Mouse (Mus musculus): ENCODE results near the gene Rere.
"Not testable (repeated sequence)": the region's sequence is repeated elsewhere in the genome, so short reads cannot be mapped to it uniquely, and the experiment has no call there.

The Rere gene

GRCm38 (mm10) chr4:150254416-150254815 is 27.0 kb upstream of the Rere start:
- DNase-seq (ENCODE audit: low read depth, low spot score), result no peak

- no peak for DNase-seq (ENCODE audit: low read depth, low spot score)
Measured at GRCm38 (mm10) chr4:150255181-150255580, 26.3 kb upstream of the Rere start.

DNA sequence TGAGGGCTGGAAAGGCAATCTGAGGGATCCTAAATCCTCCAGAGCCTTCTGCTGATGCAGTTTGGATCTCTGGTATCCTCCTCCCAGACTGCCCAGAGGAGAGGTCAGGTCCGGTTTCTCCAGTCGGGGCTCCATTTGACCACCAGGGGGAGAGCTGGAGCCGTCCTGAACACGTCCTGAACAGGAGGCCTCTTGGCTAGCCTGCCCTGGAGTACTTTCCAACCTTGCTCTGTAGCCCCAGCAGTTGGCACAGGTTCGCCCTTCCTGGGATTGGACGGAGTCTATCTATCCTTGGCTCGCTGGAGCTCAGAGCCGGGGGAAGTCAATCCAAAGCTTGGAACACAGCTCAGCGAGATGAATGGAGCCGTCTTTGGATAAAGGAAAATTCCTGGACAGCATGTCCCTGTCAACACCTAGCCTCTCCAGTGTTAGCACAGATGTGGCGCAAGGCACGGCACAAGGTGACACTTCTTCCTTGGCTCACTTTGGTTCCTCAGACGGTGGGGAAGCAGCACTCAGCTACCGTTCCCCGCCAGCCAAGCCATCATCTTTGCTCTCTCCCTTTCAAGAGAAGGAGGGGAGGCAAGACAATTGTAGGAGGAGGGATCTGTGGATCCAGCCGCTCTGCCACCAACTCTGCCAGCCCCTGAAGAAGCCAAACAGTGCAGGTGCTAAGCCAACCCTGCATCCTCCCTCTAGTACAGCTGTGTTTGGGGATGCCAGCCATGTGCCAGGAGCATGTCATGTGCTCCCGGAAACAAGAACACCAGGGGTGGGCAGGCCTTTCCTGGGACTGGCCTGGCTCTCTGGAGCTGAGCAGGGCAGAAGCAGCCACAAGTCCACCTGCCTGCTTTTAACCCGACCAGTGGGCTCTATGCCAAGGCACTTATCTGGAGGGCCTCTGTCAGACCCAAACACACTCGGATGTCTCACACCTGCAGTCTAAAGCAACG is 23.9 kb upstream of the Rere start:
- no peak for DNase-seq (ENCODE audit: low read depth, low spot score)

- DNase-seq (ENCODE audit: low read depth, low spot score), result no peak
Measured at GRCm38 (mm10) chr4:150258388-150258787, 23.1 kb upstream of the Rere start.

GRCm38 (mm10) chr4:150259577-150259976 is 21.9 kb upstream of the Rere start:
- DNase-seq (ENCODE audit: low read depth, low spot score), result no peak

- DNase-seq (ENCODE audit: low read depth, low spot score), result no peak
Measured at GRCm38 (mm10) chr4:150260111-150260510, 21.3 kb upstream of the Rere start.

DNA sequence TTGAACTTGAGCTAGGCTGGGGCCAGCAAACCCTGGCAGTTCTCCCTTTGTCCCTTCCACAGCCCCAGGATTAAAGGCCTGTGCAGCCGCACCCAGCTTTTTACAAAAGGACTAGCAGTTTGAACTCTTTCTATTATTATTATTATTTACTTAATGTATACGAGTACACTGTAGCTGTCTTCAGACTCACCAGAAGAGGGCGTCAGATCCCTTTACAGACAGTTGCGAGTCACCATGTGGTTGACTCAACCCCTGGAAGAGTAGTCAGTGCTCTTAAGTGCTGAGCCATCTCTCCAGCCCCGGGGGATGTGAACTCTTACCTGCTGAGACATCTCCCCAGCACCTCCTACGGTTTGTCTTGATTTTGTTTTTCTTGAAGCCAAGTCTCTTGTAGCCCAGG is 20.7 kb upstream of the Rere start:
- DNase-seq (ENCODE audit: low read depth, low spot score), result no peak

- DNase-seq (ENCODE audit: low read depth, low spot score), result no peak
Measured at GRCm38 (mm10) chr4:150262301-150262700, 19.1 kb upstream of the Rere start.

- DNase-seq (ENCODE audit: low read depth, low spot score), result no peak
Measured at GRCm38 (mm10) chr4:150264903-150265302, 16.5 kb upstream of the Rere start.

DNA sequence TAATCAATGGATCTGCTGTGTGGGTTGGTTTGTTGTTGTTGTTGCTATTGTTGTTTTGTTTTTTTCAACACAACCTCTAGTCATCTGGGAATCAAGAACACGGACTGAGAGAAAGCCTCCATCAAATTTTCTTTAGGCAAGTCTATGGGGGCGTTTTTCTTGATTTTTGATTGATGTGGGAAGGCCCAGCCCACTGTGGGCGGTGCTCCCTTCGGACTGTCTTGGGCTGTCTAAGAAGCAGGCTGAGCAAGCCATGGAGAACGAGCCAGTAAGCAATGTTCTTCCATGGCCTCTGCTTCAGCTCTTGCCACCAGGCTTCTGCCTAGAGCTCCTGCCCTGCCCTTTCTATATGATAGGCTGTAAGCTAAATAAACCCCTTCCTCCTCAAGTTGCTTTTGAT is 16.0 kb upstream of the Rere start:
- no peak for DNase-seq (ENCODE audit: low read depth, low spot score)

DNA sequence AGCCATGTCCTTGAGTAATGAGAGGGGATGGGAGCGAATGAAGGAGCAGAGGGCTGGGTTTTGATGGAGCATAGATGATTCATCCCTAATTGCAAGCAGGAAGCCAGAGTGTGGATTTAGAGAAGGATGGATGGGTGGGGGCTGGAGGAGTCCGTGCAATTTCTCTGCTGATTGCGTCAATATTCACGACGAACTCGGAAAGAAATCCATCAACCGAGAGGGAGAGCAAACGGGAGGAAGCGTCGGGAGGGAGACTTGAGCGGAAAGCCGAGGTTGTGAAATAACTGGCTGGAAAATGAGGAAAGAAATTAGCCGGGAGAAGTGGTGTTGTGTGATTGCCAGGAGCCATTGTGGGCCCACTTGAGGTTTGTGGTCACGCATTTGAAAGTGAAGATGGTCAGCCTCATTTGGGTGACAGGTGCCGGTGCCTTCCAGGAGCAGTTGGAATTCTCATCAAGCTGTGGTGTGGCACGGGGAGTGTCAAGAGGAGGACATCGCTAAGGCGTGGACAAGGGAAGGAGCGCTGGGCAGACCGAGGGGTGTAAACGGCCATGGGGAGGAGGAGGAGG is 14.7 kb upstream of the Rere start:
- no peak for DNase-seq (ENCODE audit: low read depth, low spot score)

- no peak for DNase-seq (ENCODE audit: low read depth, low spot score)
Measured at GRCm38 (mm10) chr4:150268674-150269653, 12.5 kb upstream of the Rere start.

DNA sequence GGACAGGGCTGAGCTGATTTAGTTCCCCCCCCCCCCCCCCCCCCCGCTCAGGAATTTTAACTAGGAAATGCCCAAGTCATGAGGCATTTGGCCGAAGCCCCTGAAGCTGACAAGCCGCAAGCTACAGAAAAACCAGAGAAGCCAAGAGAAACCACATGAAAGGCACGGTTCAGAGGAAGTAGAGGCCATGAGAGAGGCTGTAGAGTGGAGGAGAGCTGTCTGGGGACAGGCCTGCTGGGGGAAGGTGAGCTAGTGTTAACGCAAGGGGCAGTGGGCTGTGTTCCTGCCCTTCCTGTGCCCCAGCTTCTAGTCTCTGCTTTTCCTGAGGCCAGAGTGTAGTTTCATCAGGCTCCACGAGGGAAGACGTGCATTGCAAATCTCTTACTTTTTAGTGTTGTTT is 11.8 kb upstream of the Rere start:
- DNase-seq (ENCODE audit: low read depth, low spot score), result no peak

GRCm38 (mm10) chr4:150270718-150271117 is 10.7 kb upstream of the Rere start:
- DNase-seq (ENCODE audit: low read depth, low spot score), result not testable (repeated sequence)

DNA sequence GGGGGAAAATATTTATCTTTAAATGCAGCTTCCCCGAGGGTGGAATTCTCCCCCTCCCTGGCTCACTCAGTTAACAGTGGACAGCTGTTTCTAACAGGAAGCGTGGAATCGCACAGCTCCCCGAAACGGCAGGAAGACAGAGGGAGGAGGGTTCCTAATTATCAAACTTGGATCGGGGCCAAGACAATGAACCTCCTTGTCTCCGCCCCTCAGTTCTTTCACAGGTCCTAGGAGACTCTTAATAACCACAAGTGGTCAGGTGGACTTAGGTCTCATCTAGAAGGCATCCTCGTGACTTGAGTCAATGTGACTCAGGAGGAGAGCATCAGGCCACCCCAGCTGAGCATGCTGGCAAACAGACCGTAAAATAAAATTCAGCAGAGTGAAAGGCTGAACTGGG is 8.7 kb upstream of the Rere start:
- no peak for DNase-seq (ENCODE audit: low read depth, low spot score)

DNA sequence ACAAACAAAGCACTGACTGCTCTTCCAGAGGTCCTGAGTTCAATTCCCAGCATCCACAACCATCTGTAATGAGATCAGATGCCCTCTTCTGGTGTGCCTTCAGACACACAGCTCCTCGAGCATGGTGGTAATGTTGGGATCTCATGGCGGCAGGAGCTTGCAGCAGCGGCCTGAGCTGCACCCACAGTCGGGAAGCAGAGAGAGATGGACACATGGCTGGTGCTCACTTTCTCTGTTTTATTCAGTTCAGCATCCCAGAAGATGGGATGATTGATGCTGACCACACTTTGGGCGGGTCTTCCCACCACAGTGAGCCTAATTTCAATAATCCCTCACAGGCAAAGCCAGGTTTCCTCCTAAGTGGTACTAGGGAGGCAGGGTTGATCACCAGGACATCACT is 5.9 kb upstream of the Rere start:
- no peak for DNase-seq (ENCODE audit: low read depth, low spot score)

DNA sequence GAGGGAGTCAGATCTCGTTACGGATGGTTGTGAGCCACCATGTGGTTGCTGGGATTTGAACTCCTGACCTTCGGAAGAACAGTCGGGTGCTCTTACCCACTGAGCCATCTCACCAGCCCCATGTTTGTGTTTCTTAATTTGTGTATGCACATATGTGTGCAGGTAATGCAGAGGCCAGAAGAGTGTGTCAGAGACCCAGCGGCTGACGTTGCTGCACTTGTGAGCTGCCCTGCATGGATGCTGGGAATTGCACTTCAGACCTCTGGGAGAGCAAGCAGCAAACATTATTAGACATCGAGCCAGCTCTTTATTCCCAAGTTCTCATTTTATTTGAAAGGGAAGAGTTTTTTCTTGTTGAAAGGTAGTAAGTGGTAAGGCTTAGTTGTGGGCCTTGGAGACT is 2.1 kb upstream of the Rere start:
- DNase-seq (ENCODE audit: low read depth, low spot score), result not testable (repeated sequence)

DNA sequence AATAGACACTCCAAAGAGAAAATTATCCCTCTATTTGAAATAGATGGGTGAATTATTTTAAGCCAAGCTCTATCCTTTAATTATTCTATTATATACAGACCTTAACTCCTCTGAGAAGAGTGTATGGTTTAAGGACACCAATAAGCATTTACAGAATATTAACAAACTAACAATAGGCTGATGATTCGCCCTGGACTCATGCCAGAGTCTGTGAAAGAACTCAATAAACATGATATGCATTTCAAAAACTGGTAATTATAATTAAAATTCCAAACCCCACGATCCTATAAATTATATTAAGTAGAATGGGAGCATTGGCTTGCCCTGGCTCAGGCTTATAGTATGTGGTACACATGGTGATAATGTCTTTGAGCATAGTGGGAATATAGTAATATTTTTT is 1.4 kb upstream of the Rere start:
- no peak for DNase-seq (ENCODE audit: low read depth, low spot score)

- no peak for DNase-seq (ENCODE audit: low read depth, low spot score)
Measured at GRCm38 (mm10) chr4:150280459-150280858, 987 bp upstream of the Rere start.

DNA sequence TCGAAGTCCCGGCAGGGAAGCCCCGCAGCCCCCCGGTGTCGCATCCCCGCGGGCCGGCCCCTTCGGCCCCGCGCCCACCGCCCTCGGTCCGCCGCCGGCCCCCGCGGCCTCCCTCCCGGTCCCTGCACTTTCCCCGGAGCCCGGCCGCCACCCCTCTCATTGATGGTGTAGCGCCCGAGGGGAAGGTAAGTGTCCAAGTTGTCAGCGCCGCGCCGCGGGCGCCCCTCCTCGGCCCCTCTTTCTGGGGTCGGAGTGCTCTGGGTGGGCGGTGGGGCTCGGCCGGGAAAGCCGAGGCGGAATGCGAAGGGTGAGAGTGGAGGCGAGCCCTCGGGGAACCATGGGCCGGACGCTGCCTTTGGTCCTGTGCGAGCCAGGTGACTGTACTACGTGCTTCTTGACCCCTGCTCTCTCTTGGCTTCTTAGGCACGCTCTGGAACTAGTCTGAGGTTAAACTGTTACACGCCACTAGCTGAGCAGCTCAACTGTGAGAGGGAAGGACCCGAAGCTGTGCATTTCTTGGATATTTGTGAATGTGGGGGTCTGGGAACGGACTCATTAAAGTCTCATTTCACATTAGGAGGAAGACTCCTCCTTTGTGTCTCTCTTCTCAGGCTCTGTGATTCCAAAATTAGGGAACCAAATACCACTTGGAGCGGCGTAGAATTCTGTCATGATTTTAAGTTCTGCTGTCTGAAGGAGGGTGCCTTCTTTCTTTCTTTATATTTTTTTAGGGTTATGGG is 615 bp downstream of the Rere start:
- DNase-seq (ENCODE audit: low read depth, low spot score), result no peak

- no peak for DNase-seq (ENCODE audit: low read depth, low spot score)
Measured at GRCm38 (mm10) chr4:150282631-150283334, 1.3 kb downstream of the Rere start.

Data from brain, embryonic 18.5 days (tissue).